Mouse (Mus musculus) thymus, adult 2 months (tissue): ENCODE data around the gene Dedd2. TPM values are rescaled to one million over a fixed set of nuclear protein-coding genes. Genes with fewer than 3 reads are reported as not detected.

Experiments used
- DNase-seq: peaks from one replicate; pipeline ENCODE4 v3.0.0; 2021
- H3K27ac ChIP-seq: fragments of 200-500 bp; 2 replicates; pipeline ENCODE4 v1.5.1; 2012; ENCODE audit warnings: low read length, control low read depth; ENCODE audit not compliant: control insufficient read depth, insufficient read depth
- H3K27me3 ChIP-seq: fragments of 200-500 bp; 2 replicates; pipeline ENCODE4 v1.6.1; 2012; ENCODE audit warnings: mild to moderate bottlenecking, low read length, moderate library complexity, mixed read lengths; ENCODE audit not compliant: control insufficient read depth, insufficient read depth
- H3K36me3 ChIP-seq: fragments of 200-500 bp; 2 replicates; pipeline ENCODE4 v1.6.1; 2012; ENCODE audit warnings: mild to moderate bottlenecking, low read length, moderate library complexity; ENCODE audit not compliant: control insufficient read depth, insufficient read depth
- H3K4me1 ChIP-seq: fragments of 200-500 bp; replicated peaks from 2 replicates; pipeline ENCODE4 v1.6.1; 2012; ENCODE audit warnings: low read length; ENCODE audit not compliant: control insufficient read depth, insufficient read depth
- H3K4me3 ChIP-seq: fragments of 200-500 bp; 2 replicates; pipeline ENCODE4 v1.5.1; 2012; ENCODE audit warnings: mild to moderate bottlenecking, low read length, control low read depth, moderate library complexity; ENCODE audit not compliant: control insufficient read depth, insufficient read depth
- CTCF ChIP-seq: fragments of 200-500 bp; IDR thresholded peaks from 2 replicates; pipeline ENCODE4 v1.5.1; 2012; ENCODE audit warnings: mild to moderate bottlenecking, control low read depth, low read length, moderate library complexity, borderline replicate concordance; ENCODE audit not compliant: control insufficient read depth, poor library complexity, insufficient read depth; ENCODE audit errors: extremely low read depth
- POLR2A ChIP-seq: fragments of 200-500 bp; IDR thresholded peaks from 2 replicates; pipeline ENCODE4 v1.6.1; 2012; ENCODE audit warnings: mild to moderate bottlenecking, low read length, control low read depth, moderate library complexity; ENCODE audit not compliant: control insufficient read depth, poor library complexity, insufficient read depth; ENCODE audit errors: extremely low read depth
- WGBS: fragments of 180-500 bp; shearing (Covaris S2); methylation state at CpG from one replicate; pipeline ENCODE4 v1.1.7; 2018; 5-methylcytosine and 5-hydroxymethylcytosine counted together
- polyA plus RNA-seq: library from polyadenylated mRNA; depleted of rRNA; stranded (reverse); fragments of >200 nt; gene quantifications from 2 replicates; pipeline ENCODE4 v1.2.3, GENCODE M21; 2012

Gene Dedd2
- polyA plus RNA-seq, 1 experiment = 102 TPM

DNA sequence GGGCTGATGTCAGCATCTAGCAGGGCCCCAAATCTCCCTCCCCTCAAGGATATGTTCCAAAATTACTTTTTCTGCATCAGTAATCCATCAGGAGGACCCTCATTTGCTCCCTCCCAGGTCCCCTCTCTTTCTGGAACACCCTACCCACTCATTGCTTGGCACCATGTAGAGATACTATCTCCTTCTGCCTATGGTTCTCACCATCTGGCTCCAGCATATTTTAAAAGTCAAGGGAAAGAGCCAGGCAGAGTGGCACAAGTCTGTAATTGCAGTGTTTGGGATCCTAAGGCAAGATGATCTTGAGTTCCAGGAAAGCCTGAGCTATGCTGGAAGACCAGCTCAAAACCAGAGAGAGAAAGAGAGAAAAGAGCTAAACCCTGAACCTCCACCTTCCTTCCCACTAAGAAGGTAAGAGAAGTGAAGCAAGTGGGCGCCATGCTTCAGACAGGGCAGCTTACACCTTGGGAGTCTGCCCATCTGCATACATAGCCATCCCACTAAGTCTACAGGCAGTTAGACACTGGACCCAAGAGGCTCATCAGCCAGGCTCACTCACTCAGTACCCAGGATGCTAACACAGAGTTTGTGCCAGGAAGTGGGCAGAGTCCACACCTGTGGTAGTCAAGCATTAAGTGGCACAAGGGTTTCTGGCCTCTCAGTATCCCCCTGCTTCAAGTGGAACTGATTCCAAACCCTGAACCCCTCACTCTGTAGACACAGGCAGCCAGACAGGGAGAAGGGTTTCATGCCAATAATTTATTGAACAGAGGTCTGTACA is 7.3 kb upstream of the Dedd2 start:
- 94% methylated on average over 1 of the region's 1 CpGs for WGBS
- Histone ChIP-seq H3K27ac (no peak overlapping the region), H3K36me3 (peaks cover 68% of the 10 kb centered on the region), H3K4me3 (no peak overlapping the region), H3K27me3 (no peaks in the 10 kb centered on the region), H3K4me1 (peaks cover 40% of the 10 kb centered on the region)
- no peak for DNase-seq
- TF ChIP-seq POLR2A (no peak), CTCF (no peak)

DNA sequence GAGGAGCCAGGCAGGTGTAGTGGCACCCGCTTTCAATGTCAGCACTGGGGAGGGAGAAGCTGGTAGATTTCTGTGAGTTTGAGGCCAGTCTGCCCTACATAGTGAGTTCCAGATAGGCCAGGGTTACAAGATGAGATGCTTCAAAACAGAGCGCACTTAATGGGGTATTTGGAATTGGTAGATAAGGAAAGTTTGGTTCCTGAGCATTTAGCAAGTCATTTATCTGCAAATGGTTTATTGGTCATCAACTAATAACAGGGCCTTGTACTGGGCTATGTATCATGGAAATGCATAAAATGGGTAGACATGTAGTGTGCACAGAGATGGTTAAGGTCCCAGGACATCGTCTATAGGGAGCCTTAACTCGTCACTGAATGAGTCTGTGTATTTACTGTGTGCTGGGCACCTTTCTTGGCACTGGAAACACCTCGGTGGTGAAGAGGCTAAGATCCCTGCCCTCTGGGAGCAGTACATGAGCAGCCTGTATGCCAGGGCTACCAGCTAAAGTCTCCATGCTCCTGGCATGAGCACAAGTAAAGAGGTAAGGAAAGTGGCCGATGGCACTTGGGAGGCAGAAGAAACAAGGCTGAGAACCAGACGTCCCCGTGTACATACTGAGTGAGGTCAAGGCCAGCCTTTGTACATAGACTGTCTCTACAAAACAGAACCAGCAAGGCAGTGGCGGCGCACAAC is 2.0 kb upstream of the Dedd2 start:
- no peak for TF ChIP-seq CTCF
- no peak for TF ChIP-seq POLR2A

DNA sequence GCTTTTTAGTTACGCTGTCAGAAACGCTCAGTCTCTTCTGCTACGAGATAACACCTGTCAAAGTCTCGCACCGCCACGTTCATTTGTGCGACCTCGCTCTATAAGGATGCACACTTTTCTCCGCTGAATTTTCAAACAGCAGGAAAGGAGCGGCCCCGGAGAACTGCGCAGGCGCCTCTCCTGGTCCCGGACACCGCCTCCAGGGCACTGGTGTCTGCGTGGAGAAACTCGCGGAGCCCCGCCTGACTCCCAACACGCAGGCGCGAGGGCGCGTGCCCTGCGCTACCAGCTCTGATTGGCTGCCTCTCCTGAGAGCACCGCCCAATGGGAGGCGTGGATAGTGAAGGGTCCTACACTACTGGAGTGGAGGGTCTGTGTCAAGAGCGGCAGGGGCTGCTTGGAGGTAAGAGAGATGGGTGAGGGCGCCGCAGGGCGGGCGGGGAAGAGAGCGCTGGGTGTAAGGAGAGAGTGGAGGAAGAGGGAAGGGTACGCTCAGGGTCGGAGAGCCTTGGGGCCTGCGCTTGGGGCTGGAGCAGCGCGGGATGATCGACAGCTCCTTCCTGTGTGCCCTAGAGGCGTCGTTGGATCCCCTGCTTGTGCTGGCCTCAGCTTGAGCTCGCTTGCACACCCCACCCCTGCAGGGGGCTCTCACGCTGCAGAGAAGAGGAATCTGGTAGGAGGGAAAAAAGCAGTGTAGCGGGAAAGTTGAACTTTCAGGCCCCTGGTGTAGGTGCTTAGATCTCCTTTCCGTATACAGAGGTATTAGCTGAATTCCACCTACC is 878 bp upstream of the Dedd2 start, which contains the start of gene Zfp526:
TSS of gene Zfp526 (plus strand) at position 324 of the 782 bp plus-strand sequence.
- H3K36me3 ChIP-seq = peaks cover 22% of the 10 kb centered on the region
- peak within 1 kb of the TSS; percentile 68 for H3K27ac ChIP-seq
- no peaks in the 10 kb centered on the region for H3K27me3 ChIP-seq
- H3K4me3 ChIP-seq = peak within 1 kb of the TSS; percentile 65
- peak; percentile 78; the same call in 1 of the 2 replicates for TF ChIP-seq POLR2A
- TF ChIP-seq CTCF = peak; percentile 57; the same call in 1 of the 2 replicates
- H3K4me1 ChIP-seq = peaks cover 29% of the 10 kb centered on the region
- 1% methylated on average over 44 of the region's 45 CpGs for WGBS
- DNase-seq = peak; percentile 99

More for the DNA sequence above, 2.0 kb upstream of the Dedd2 start:
- Histone ChIP-seq H3K4me3 (no peak overlapping the region), H3K36me3 (peaks cover 33% of the 10 kb centered on the region), H3K27me3 (no peaks in the 10 kb centered on the region), H3K27ac (no peak overlapping the region), H3K4me1 (peaks cover 28% of the 10 kb centered on the region)
- DNase-seq = no peak
- WGBS = 92% methylated on average over 10 of the region's 10 CpGs

DNA sequence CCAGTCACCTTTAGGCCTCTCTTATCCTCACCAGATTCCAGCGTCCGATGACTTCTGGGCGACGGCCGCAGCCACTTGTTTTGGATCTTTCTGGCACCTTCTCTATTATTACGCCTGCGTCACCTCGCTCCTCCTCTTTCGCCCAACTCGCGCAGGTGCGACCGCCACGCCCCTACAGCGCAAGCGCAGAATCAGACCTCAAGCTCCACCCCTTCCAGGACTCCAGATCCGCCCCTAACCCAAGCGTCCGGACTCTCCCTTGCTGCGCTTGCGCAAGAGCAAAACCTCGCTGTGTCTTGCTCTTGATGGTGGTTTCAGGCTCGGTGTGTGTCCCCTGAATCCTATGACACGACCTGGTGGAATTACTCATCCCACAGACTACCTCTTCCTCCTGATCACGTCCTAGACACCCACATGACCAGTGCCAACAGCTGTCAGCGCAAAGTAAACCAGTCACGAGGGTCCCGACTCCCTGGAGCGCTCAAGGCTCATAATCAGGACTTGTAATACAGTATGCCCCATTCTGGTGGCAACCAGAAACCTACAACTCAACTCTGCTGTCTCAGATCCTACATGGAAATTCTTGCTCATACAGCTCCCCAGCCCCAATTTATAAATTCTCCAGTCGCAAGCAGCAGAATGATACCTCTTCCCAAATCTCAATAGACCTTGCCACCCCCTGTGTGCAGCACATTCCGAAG is 509 bp downstream of the Dedd2 start:
- Histone ChIP-seq H3K4me3 (peak overlapping the region; percentile 87), H3K4me1 (peaks cover 29% of the 10 kb centered on the region), H3K27ac (peak overlapping the region; percentile 47), H3K27me3 (no peaks in the 10 kb centered on the region), H3K36me3 (peaks cover 8% of the 10 kb centered on the region; the same call in 1 of the 2 replicates)
- DNase-seq = peak; percentile 96
- TF ChIP-seq CTCF = 0 out of 2 replicates have a peak, but pooled peaks have one; percentile 45
- peak; percentile 55; the same call in 1 of the 2 replicates for TF ChIP-seq POLR2A
- 3% methylated on average over 31 of the region's 31 CpGs for WGBS

DNA sequence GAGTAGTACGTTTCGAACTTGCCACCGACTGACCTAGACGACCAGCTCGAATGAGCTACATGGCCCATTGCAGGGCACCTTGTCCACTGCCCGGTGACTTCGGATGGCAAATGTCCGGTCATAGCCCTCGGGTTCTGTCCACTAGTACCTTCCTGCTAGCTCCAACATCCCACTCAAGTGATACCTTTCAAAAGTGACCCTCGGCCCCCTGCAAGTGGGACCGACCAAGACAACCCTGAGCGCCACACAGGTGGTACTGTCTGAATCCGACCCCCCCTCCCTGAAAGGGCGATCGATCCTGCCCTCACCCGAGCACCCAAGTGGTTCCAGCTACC is 1.0 kb downstream of the Dedd2 start:
- DNase-seq = no peak
- Histone ChIP-seq H3K36me3 (peaks cover 4% of the 10 kb centered on the region; the same call in 1 of the 2 replicates), H3K27me3 (no peaks in the 10 kb centered on the region), H3K4me3 (peak overlapping the region; percentile 87), H3K4me1 (peaks cover 29% of the 10 kb centered on the region), H3K27ac (peak overlapping the region; percentile 45)
- TF ChIP-seq CTCF = no peak
- no peak for TF ChIP-seq POLR2A
- under 1% methylated on average over 16 of the region's 16 CpGs for WGBS
